Mouse (Mus musculus) megakaryocyte, embryonic 14.5 days (primary cell): ENCODE results near the gene Trim14. TPM values are rescaled to one million over a fixed set of nuclear protein-coding genes. Genes with fewer than 3 reads are reported as not detected.

Experiments used
- H3K27me3 ChIP-seq: replicated peaks from 2 replicates; pipeline ENCODE3; 2012; ENCODE audit warnings: inconsistent platforms
- H3K36me3 ChIP-seq: replicated peaks from 2 replicates; pipeline ENCODE3; 2012; ENCODE audit warnings: low read length, inconsistent platforms, mixed read lengths
- H3K4me1 ChIP-seq: 2 replicates; pipeline ENCODE4 v1.6.1; 2012; ENCODE audit warnings: inconsistent platforms
- H3K4me3 ChIP-seq: replicated peaks from 2 replicates; pipeline ENCODE3; 2012; ENCODE audit warnings: moderate library complexity, mild to moderate bottlenecking, inconsistent platforms
- H3K9me3 ChIP-seq: 2 replicates; pipeline ENCODE4 v1.6.1; 2012; ENCODE audit warnings: inconsistent platforms
- FLI1 ChIP-seq: IDR thresholded peaks from 2 replicates; pipeline ENCODE4 v1.6.1; 2012; ENCODE audit warnings: low read length, inconsistent platforms, mixed read lengths
- GATA1 ChIP-seq: IDR thresholded peaks from 3 replicates; pipeline ENCODE4 v1.6.1; 2012; ENCODE audit warnings: mixed read lengths, low read length, inconsistent platforms, borderline replicate concordance
- polyA plus RNA-seq: library from polyadenylated mRNA; stranded (reverse); fragments of >175 nt; gene quantifications from 2 replicates; pipeline ENCODE4 v1.2.3, GENCODE M21; 2012; ENCODE audit warnings: low replicate concordance; ENCODE audit not compliant: insufficient read depth

The Trim14 gene
- polyA plus RNA-seq, 1 experiment, result 8.1 TPM

DNA sequence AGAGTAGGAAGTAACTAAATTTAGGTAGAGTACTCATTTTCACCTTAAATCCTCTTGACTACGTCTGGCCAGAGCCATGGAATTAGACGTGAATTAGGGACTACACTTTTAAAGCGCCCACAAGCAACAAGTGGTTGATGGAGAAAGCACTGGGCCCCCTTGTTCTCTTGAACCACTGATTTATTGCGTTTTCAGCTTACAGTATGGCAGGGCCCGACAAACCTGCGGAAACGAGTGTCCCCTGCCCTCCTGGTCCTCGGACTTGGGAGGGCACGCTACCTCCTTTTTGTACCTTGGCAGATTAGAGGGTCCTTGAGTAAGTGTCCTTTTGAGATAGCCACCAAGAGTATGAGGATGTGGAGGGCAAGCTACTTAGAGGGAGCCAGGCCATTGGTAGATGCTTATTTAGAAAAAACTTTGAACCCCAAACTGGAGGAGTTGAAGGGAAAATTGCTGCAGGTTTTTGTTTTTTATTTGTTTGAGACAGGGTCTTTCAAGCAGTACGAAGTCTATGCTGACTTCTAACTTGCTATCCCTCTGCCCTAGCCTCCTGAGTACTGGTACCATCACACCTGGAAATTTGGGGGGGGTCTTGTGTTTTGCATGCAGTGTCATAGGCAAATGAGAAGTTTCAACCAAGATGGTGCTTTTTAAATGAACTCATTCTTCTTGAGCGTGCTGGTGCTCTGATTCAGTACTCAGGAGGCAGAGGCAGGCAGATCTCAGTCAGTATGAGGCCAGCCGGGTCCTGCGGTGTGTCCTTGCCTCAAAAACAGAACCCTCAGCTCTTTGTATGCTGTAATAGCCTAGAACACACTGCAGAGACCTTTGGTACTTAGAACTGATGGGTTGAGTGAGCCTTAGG lies 82.9 kb downstream of the Trim14 start:
- Histone ChIP-seq H3K27me3 (no peaks in the 10 kb centered on the region), H3K36me3 (peaks cover 23% of the 10 kb centered on the region), H3K4me3 (peak overlapping the region; percentile 94), H3K9me3 (no peaks in the 10 kb centered on the region), H3K4me1 (peaks cover 82% of the 10 kb centered on the region)
- TF ChIP-seq FLI1 (no peak), GATA1 (no peak)

- Histone ChIP-seq H3K36me3 (peaks cover 20% of the 10 kb centered on the region), H3K4me1 (peaks cover 80% of the 10 kb centered on the region), H3K27me3 (no peaks in the 10 kb centered on the region), H3K9me3 (no peaks in the 10 kb centered on the region), H3K4me3 (peak overlapping the region; percentile 94)
- TF ChIP-seq FLI1 (no peak), GATA1 (no peak)
These were observed 83.5 kb downstream of the Trim14 start for GRCm38 (mm10) chr4:46452481-46452850.

- H3K4me1 ChIP-seq, result peaks cover 79% of the 10 kb centered on the region
- TF ChIP-seq GATA1 (no peak), FLI1 (no peak)
These were observed 84.0 kb downstream of the Trim14 start for GRCm38 (mm10) chr4:46451758-46452480.

DNA sequence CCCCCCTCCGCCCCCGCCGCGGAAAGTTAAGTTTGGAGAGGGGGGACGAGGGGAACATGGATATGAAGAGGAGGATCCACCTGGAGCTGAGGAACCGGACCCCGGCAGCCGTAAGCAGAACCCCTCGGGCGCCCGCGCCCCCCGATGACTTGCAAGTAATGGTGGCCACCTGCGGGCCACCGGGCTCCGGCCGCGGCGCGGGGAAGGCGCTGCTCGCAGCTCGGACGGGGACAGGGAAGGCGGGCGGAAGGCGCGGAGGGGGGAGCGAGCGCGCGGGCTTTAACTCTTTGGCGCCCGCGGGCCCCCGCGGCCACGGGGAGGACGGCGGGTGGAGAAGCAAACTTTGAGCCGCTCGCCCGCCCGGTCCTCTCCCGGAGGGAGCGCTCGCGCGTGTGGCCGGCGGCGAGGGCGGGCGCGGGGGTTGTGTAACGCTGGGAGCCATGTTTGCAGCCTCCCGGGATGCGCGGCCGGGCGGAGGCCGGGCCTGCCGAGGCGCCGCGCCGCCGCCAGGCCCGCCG lies 84.6 kb downstream of the Trim14 start:
- Histone ChIP-seq H3K4me1 (peaks cover 75% of the 10 kb centered on the region), H3K36me3 (peaks cover 8% of the 10 kb centered on the region), H3K27me3 (no peaks in the 10 kb centered on the region), H3K9me3 (no peaks in the 10 kb centered on the region), H3K4me3 (peak overlapping the region; percentile 94)
- no peak for TF ChIP-seq FLI1
- no peak for TF ChIP-seq GATA1

More at GRCm38 (mm10) chr4:46451758-46452480, 84.0 kb downstream of the Trim14 start:
- Histone ChIP-seq H3K36me3 (peaks cover 14% of the 10 kb centered on the region), H3K9me3 (no peaks in the 10 kb centered on the region), H3K4me3 (peak overlapping the region; percentile 94), H3K27me3 (no peaks in the 10 kb centered on the region)

- Histone ChIP-seq H3K4me1 (peaks cover 68% of the 10 kb centered on the region), H3K27me3 (no peaks in the 10 kb centered on the region), H3K9me3 (no peaks in the 10 kb centered on the region), H3K36me3 (peaks cover 5% of the 10 kb centered on the region), H3K4me3 (peak within 1 kb of the TSS; percentile 94)
- TF ChIP-seq FLI1 (no peak), GATA1 (no peak)
These were observed 85.3 kb downstream of the Trim14 start, which contains the start of gene Anp32b for GRCm38 (mm10) chr4:46450519-46451131. Gene Anp32b, plus strand, starts transcription at chr4:46450902.

GRCm38 (mm10) chr4:46450020-46450518 lies 85.9 kb downstream of the Trim14 start:
- no peaks in the 10 kb centered on the region for H3K9me3 ChIP-seq
- no peak for TF ChIP-seq FLI1
- no peak for TF ChIP-seq GATA1
- H3K36me3 ChIP-seq, result peaks cover 1% of the 10 kb centered on the region
- H3K4me1 ChIP-seq, result peaks cover 63% of the 10 kb centered on the region
- no peaks in the 10 kb centered on the region for H3K27me3 ChIP-seq
- peak overlapping the region; percentile 92 for H3K4me3 ChIP-seq

- Histone ChIP-seq H3K36me3 (no peaks in the 10 kb centered on the region), H3K4me1 (peaks cover 51% of the 10 kb centered on the region), H3K4me3 (no peak overlapping the region), H3K9me3 (no peaks in the 10 kb centered on the region), H3K27me3 (no peaks in the 10 kb centered on the region)
- TF ChIP-seq FLI1 (no peak), GATA1 (no peak)
These were observed 87.1 kb downstream of the Trim14 start for GRCm38 (mm10) chr4:46448886-46449285.

GRCm38 (mm10) chr4:46447461-46447860 lies 88.5 kb downstream of the Trim14 start:
- no peaks in the 10 kb centered on the region for H3K27me3 ChIP-seq
- H3K9me3 ChIP-seq, result no peaks in the 10 kb centered on the region
- H3K36me3 ChIP-seq, result no peaks in the 10 kb centered on the region
- peaks cover 43% of the 10 kb centered on the region for H3K4me1 ChIP-seq
- H3K4me3 ChIP-seq, result no peak overlapping the region
- TF ChIP-seq GATA1, result no peak
- TF ChIP-seq FLI1, result no peak

DNA sequence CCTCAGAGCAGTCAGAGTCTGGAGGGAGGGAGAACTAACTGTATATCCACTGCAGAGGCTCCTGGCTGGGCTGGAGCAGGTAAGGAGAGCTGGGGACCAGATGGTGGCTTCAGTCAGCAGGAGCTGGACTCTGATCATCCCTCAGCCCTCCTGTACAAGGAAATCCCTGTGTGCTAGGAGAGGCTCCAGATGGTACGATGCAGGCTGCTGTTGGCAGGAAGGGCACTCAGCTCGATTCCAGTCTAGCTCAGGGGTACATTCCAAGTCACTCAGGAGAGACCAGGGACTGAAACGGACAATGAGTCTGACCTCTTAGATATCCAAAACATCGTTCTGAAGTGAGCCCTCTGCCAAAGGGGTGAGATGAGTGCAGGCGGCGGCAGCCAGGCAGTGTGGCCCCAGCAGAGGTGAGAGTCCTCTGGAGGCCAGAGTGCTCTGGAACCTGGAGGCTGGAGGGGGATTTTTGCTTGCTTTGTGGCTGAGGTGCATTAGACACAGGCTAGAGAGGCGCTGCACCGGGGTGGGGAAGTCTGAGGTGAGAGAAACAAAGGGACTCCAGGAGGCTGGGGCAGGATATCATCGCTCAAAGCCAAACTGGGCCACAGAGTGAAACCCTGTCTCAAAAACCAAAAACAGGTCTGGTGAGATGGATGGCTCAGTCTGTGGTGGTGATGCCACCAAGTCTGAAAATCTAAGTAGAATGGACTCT lies 90.5 kb downstream of the Trim14 start:
- peaks cover 42% of the 10 kb centered on the region for H3K4me1 ChIP-seq
- no peaks in the 10 kb centered on the region for H3K36me3 ChIP-seq
- H3K27me3 ChIP-seq, result no peaks in the 10 kb centered on the region
- H3K4me3 ChIP-seq, result no peak overlapping the region
- H3K9me3 ChIP-seq, result no peaks in the 10 kb centered on the region
- TF ChIP-seq FLI1 (no peak), GATA1 (no peak)

Other genes with a start within 250 kb of the Trim14 start
- gene Foxe1, start 192.5 kb downstream of the Trim14 start, polyA plus RNA-seq, result not detected in 2 replicates
- 1.5 and 3.7 TPM in 2 replicates for gene Trmo, start 146.7 kb downstream of the Trim14 start, polyA plus RNA-seq
- 5.5 and 13.1 TPM in 2 replicates for gene Hemgn, start 122.6 kb downstream of the Trim14 start, polyA plus RNA-seq
- 638 and 1,212 TPM in 2 replicates for gene Anp32b, start 85.2 kb downstream of the Trim14 start, polyA plus RNA-seq
- gene Nans, start 46.9 kb downstream of the Trim14 start, polyA plus RNA-seq, result 34.0 and 67.2 TPM in 2 replicates
- gene Coro2a, start 66.1 kb upstream of the Trim14 start, polyA plus RNA-seq, result 29.8 and 31.3 TPM in 2 replicates
- gene Tbc1d2, start 114.1 kb upstream of the Trim14 start, polyA plus RNA-seq, result 4.5 and 7.8 TPM in 2 replicates